8 mouse cellular contexts compared by ENCODE assay signal in genomic region chr8:105295895-105296573, GRCm38 (mm10). TPM values are rescaled to one million over a fixed set of nuclear protein-coding genes. Genes with fewer than 3 reads are reported as not detected.
DNase-seq lines count a peak whose midpoint lies in the region; ATAC-seq and TF ChIP-seq lines count a peak whose summit lies in the region.

Gene Exoc3l, minus strand, starts transcription at chr8:105296101.

- peak within 1 kb of the TSS; percentile 83 for H3K4me2 ChIP-seq in heart, embryonic 11.5 days
- peak within 1 kb of the TSS; percentile 99 for H3K4me2 ChIP-seq in liver, embryonic 14.5 days (ENCODE audit: low read depth)
- peak within 1 kb of the TSS; percentile 72 for H3K4me2 ChIP-seq in stomach, embryonic 15.5 days

- H3K27ac ChIP-seq in heart, embryonic 11.5 days (ENCODE audit: low read depth, low read length) = peak within 1 kb of the TSS; percentile 2; the same call in 1 of the 2 replicates
- peak within 1 kb of the TSS; percentile 90 for H3K27ac ChIP-seq in hindbrain, embryonic 10.5 days
- H3K27ac ChIP-seq in liver, embryonic 14.5 days = peak within 1 kb of the TSS; percentile 97
- H3K27ac ChIP-seq in stomach, embryonic 15.5 days = peak within 1 kb of the TSS; percentile 11; the same call in 1 of the 2 replicates

- intact Hi-C loops in left cerebral cortex, postnatal 14 days (cut with DNase I) = no loop called here

- peaks cover 5% of the 10 kb centered on the region; the same call in 1 of the 2 replicates for H3K27me3 ChIP-seq in heart, embryonic 11.5 days (ENCODE audit: control insufficient read depth, insufficient read depth, low read length)
- H3K27me3 ChIP-seq in hindbrain, embryonic 10.5 days (ENCODE audit: insufficient read depth, poor library complexity, severe bottlenecking) = peaks cover 22% of the 10 kb centered on the region
- H3K27me3 ChIP-seq in liver, embryonic 14.5 days (ENCODE audit: control insufficient read depth, insufficient read depth, low read length) = no peaks in the 10 kb centered on the region
- no peaks in the 10 kb centered on the region for H3K27me3 ChIP-seq in stomach, embryonic 15.5 days (replicated peaks)

- peak within 1 kb of the TSS; percentile 96 for H3K4me3 ChIP-seq in heart, embryonic 11.5 days (ENCODE audit: low read depth, low read length)
- H3K4me3 ChIP-seq in hindbrain, embryonic 10.5 days = peak within 1 kb of the TSS; percentile 82
- peak within 1 kb of the TSS; percentile 97 to 98 for H3K4me3 ChIP-seq in liver, embryonic 14.5 days (ENCODE audit: insufficient read depth in 1 of 2, low read depth in 2 of 2, low read length in 2 of 2)
- H3K4me3 ChIP-seq in stomach, embryonic 15.5 days (replicated peaks) = peak within 1 kb of the TSS; percentile 80

- TF ChIP-seq CTCF in liver, embryonic 14.5 days (IDR thresholded peaks at IDR 0.05; ENCODE audit: low read depth) = no peak

- no peaks in the 10 kb centered on the region for H3K9me3 ChIP-seq in heart, embryonic 11.5 days (replicated peaks; ENCODE audit: control insufficient read depth, low read length)
- H3K9me3 ChIP-seq in hindbrain, embryonic 10.5 days = no peaks in the 10 kb centered on the region
- no peaks in the 10 kb centered on the region for H3K9me3 ChIP-seq in liver, embryonic 14.5 days (ENCODE audit: control insufficient read depth, low read length)
- no peaks in the 10 kb centered on the region for H3K9me3 ChIP-seq in stomach, embryonic 15.5 days

- 45% methylated on average over 11 of the region's 11 CpGs for WGBS in heart, embryonic 11.5 days (ENCODE audit: insufficient replicate concordance)
- 68% methylated on average over 11 of the region's 11 CpGs for WGBS in hindbrain, embryonic 10.5 days
- 25% methylated on average over 11 of the region's 11 CpGs for WGBS in liver, embryonic 14.5 days (ENCODE audit: insufficient replicate concordance)
- WGBS in stomach, embryonic 15.5 days = 54% methylated on average over 11 of the region's 11 CpGs

- H3K9ac ChIP-seq in heart, embryonic 11.5 days (ENCODE audit: low read depth, low read length) = peak within 1 kb of the TSS; percentile 96
- peak within 1 kb of the TSS; percentile 95 for H3K9ac ChIP-seq in liver, embryonic 14.5 days (replicated peaks)
- H3K9ac ChIP-seq in stomach, embryonic 15.5 days = no peak within 1 kb of the TSS

- peaks cover 18% of the 10 kb centered on the region for H3K36me3 ChIP-seq in heart, embryonic 11.5 days (ENCODE audit: control insufficient read depth, insufficient read depth, low read length)
- H3K36me3 ChIP-seq in hindbrain, embryonic 10.5 days = peaks cover 27% of the 10 kb centered on the region
- peaks cover 24% of the 10 kb centered on the region for H3K36me3 ChIP-seq in liver, embryonic 14.5 days (replicated peaks; ENCODE audit: control insufficient read depth, insufficient read depth, low read depth)
- peaks cover 13% of the 10 kb centered on the region for H3K36me3 ChIP-seq in stomach, embryonic 15.5 days

- TF ChIP-seq EP300 in liver, embryonic 14.5 days (IDR thresholded peaks at IDR 0.05; ENCODE audit: low read depth) = no peak

- no peak for ATAC-seq in heart, embryonic 11.5 days (replicated peaks; ENCODE audit: insufficient number of reproducible peaks, low FRiP score, low TSS enrichment)
- ATAC-seq in liver, embryonic 14.5 days (ENCODE audit: insufficient read depth) = no peak
- no peak for ATAC-seq in stomach, embryonic 15.5 days (ENCODE audit: insufficient read depth, low FRiP score, low read depth)
- ATAC-seq in inflammation-experienced regulatory T-cells, adult 6 months = no peak

- no peak for DNase-seq in heart, adult 8-10 months (ENCODE audit: low spot score)
- no peak for DNase-seq in adrenal gland, postnatal 4 days (ENCODE audit: low spot score in 2 of 2)
- DNase-seq in hindbrain, embryonic 10.5 days (ENCODE audit: low spot score) = no peak
- no peak for DNase-seq in liver, embryonic 14.5 days (ENCODE audit: low read depth in 3 of 3, low spot score in 3 of 3)
- DNase-seq in left cerebral cortex, postnatal 14 days (ENCODE audit: low spot score in 2 of 2) = no peak

- H3K4me1 ChIP-seq in heart, embryonic 11.5 days (ENCODE audit: control insufficient read depth, insufficient read depth, low read length) = peaks cover 13% of the 10 kb centered on the region
- peaks cover 30% of the 10 kb centered on the region for H3K4me1 ChIP-seq in hindbrain, embryonic 10.5 days (replicated peaks)
- peaks cover 25 to 33% of the 10 kb centered on the region in 2 experiments for H3K4me1 ChIP-seq in liver, embryonic 14.5 days (replicated peaks; ENCODE audit: control insufficient read depth in 2 of 2, insufficient read depth in 2 of 2, low read length in 1 of 2)
- peaks cover 20% of the 10 kb centered on the region for H3K4me1 ChIP-seq in stomach, embryonic 15.5 days

RNA-seq across cellular contexts. Expression of gene Exoc3l, which starts in this region (rescaled TPM):
- polyA plus RNA-seq in heart, embryonic 11.5 days (2014; fragmentation: Nextera tagmentation; extraction: Ambion mirVana) = 10.8 and 15.0 TPM in 2 replicates
- 1 to 10 TPM; 3.6 to 6.2 (median 4.8) TPM for total RNA-seq in heart, adult 8-10 months (2022)
- total RNA-seq in adrenal gland, postnatal 4 days (2021) = 10 to 100 TPM; 25.7 to 30.9 TPM
- 12.4 and 15.2 TPM in 2 replicates for polyA plus RNA-seq in hindbrain, embryonic 10.5 days (2016; fragmentation: Nextera tagmentation; extraction: Ambion mirVana)
- polyA plus RNA-seq in liver, embryonic 14.5 days (2012; rRNA removed) = 6.2 and 6.5 TPM in 2 replicates
- polyA plus RNA-seq in liver, embryonic 14.5 days (2014; fragmentation: Nextera tagmentation; extraction: Ambion mirVana) = 4.5 and 4.7 TPM in 2 replicates
- polyA plus RNA-seq in stomach, embryonic 15.5 days (2015; fragmentation: Nextera tagmentation; extraction: Ambion mirVana) = 10.4 and 10.9 TPM in 2 replicates
- 1 to 10 TPM; 1.7 to 2.0 TPM for total RNA-seq in left cerebral cortex, postnatal 14 days (2021)
- under 1 TPM in 2 of 3 experiments, not detected in 1; 0.38 to 0.60 TPM for polyA plus RNA-seq in inflammation-experienced regulatory T-cells, adult 6 months (2017; shearing (Covaris generic))

Comparison
In these comparisons a context has a peak if more than half of its experiments do, and no peak if none do; other contexts are left out.
1. H3K27ac ChIP-seq: peak in every context shown above with its lines; median percentile 97 in liver, embryonic 14.5 days; 90 in hindbrain, embryonic 10.5 days; 11 in stomach, embryonic 15.5 days; 2 in heart, embryonic 11.5 days.